Mouse (Mus musculus) liver, embryonic 14.5 days (tissue): Measurements from ENCODE around the gene Pafah1b2. TPM values are rescaled to one million over a fixed set of nuclear protein-coding genes. Genes with fewer than 3 reads are reported as not detected.

ENCODE experiments used
- ATAC-seq: fragments of 200-750 bp; cut with Nextera tagmentation; 2 replicates; pipeline ENCODE4 v1.8.0; 2017; ENCODE audit warnings: moderate number of reproducible peaks, mild to moderate bottlenecking, moderate library complexity; ENCODE audit not compliant: insufficient read depth
- DNase-seq, 3 experiments: peaks; one replicate each; pipeline ENCODE4 v3.0.0-alpha.2; 2012 to 2013; ENCODE audit warnings: low read depth in 3 of 3, low spot score in 3 of 3
- H3K27ac ChIP-seq: fragments of 300-500 bp; sonication (generic); 2 replicates; pipeline ENCODE4 v1.5.1; 2014; ENCODE audit warnings: moderate library complexity, mild to moderate bottlenecking, control low read depth, inconsistent platforms
- H3K27me3 ChIP-seq: fragments of 300-500 bp; sonication (generic); 2 replicates; pipeline ENCODE4 v1.6.1; 2014; ENCODE audit warnings: mild to moderate bottlenecking, low read length, moderate library complexity; ENCODE audit not compliant: control insufficient read depth, insufficient read depth
- H3K36me3 ChIP-seq: fragments of 300-500 bp; sonication (generic); replicated peaks from 2 replicates; pipeline ENCODE4 v1.6.1; 2014; ENCODE audit warnings: low read depth; ENCODE audit not compliant: control insufficient read depth, insufficient read depth
- H3K4me1 ChIP-seq, 2 experiments: fragments of 200-500 bp in 1 of 2; fragments of 300-500 bp in 1 of 2; sonication (generic) in 1 of 2; replicated peaks; 2 replicates each; pipeline ENCODE4 v1.6.1; 2012 to 2014; ENCODE audit warnings: antibody characterized with exemption in 1 of 2, inconsistent platforms in 1 of 2, low read length in 1 of 2; ENCODE audit not compliant: control insufficient read depth in 2 of 2, insufficient read depth in 2 of 2
- H3K4me2 ChIP-seq: fragments of 300-500 bp; sonication (generic); 2 replicates; pipeline ENCODE4 v1.6.1; 2014; ENCODE audit warnings: low read depth, mild to moderate bottlenecking, control low read depth, moderate library complexity
- H3K4me3 ChIP-seq, 2 experiments: fragments of 200-500 bp in 1 of 2; fragments of 300-500 bp in 1 of 2; sonication (generic) in 1 of 2; 2 replicates each; pipeline ENCODE4 v1.5.1; 2012 to 2014; ENCODE audit warnings: low read depth in 2 of 2, low read length in 2 of 2, mild to moderate bottlenecking in 2 of 2, control low read depth in 1 of 2, inconsistent platforms in 1 of 2, moderate library complexity in 1 of 2; ENCODE audit not compliant: insufficient read depth in 1 of 2
- H3K9ac ChIP-seq: fragments of 300-500 bp; sonication (generic); replicated peaks from 2 replicates; pipeline ENCODE4 v1.6.1; 2014; ENCODE audit warnings: mild to moderate bottlenecking, control low read depth, moderate library complexity
- H3K9me3 ChIP-seq: fragments of 300-500 bp; sonication (generic); 2 replicates; pipeline ENCODE4 v1.6.1; 2016; ENCODE audit warnings: low read length, mixed read lengths; ENCODE audit not compliant: control insufficient read depth
- CTCF ChIP-seq: IDR thresholded peaks from 2 replicates; pipeline ENCODE4 v1.5.1; 2016; ENCODE audit warnings: antibody characterized with exemption, low read depth, control low read depth
- EP300 ChIP-seq: IDR thresholded peaks from 2 replicates; pipeline ENCODE4 v1.6.1; 2016; ENCODE audit warnings: antibody characterized with exemption, low read depth
- WGBS: fragments of 180-500 bp; shearing (Covaris S2); extraction: QIAGEN DNeasy Blood & Tissue Kit; methylation state at CpG from one replicate; pipeline ENCODE4 v1.1.7; 2014; ENCODE audit not compliant: insufficient replicate concordance; 5-methylcytosine and 5-hydroxymethylcytosine counted together
- microRNA-seq: library from miRNA; unstranded; fragments of <30 nt; microRNA quantifications from one replicate; pipeline ENCODE4, GENCODE M21; 2016
- polyA plus RNA-seq, 2 experiments: library from polyadenylated mRNA; depleted of rRNA in 1 of 2; stranded (reverse) in 1 of 2; unstranded in 1 of 2; fragments of >200 nt; fragmentation: Nextera tagmentation in 1 of 2; extraction: Ambion mirVana in 1 of 2; gene quantifications; 2 replicates each; pipeline versions ENCODE4 v1.2.1 to v1.2.3; 2012 to 2014

Pafah1b2 gene
- polyA plus RNA-seq, 2 experiments, result 23.1 to 59.6 TPM

DNA sequence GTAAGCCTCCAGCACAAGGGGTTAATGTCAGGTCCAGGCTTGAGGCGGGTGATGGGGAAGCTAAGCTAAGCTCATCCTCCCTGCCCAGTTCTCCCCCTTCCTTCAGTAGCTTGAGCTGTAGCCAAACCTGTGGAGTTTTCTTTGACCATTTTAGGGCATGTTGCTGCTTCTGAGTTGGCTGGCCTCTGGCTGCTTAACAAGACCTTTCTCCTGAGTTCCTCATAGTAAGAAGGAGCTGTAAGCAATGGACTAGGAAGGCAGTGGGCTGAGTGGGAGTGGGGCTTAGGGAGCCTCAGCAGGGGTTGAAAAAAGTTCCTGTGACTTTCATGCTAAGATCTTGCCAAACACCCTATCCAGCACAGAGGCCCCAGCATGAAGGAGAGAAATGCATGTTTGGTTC lies 92.6 kb downstream of the Pafah1b2 start:
- 73% methylated on average over 1 of the region's 1 CpGs for WGBS
- no peak overlapping the region for H3K9ac ChIP-seq
- H3K4me2 ChIP-seq, result no peak overlapping the region
- H3K4me3 ChIP-seq, result no peak overlapping the region
- no peak for DNase-seq
- H3K27ac ChIP-seq, result no peak overlapping the region
- TF ChIP-seq EP300 (no peak), CTCF (no peak)
- H3K9me3 ChIP-seq, result no peaks in the 10 kb centered on the region
- no peak for ATAC-seq
- no peaks in the 10 kb centered on the region for H3K4me1 ChIP-seq
- H3K36me3 ChIP-seq, result peaks cover 18% of the 10 kb centered on the region
- no peaks in the 10 kb centered on the region for H3K27me3 ChIP-seq

DNA sequence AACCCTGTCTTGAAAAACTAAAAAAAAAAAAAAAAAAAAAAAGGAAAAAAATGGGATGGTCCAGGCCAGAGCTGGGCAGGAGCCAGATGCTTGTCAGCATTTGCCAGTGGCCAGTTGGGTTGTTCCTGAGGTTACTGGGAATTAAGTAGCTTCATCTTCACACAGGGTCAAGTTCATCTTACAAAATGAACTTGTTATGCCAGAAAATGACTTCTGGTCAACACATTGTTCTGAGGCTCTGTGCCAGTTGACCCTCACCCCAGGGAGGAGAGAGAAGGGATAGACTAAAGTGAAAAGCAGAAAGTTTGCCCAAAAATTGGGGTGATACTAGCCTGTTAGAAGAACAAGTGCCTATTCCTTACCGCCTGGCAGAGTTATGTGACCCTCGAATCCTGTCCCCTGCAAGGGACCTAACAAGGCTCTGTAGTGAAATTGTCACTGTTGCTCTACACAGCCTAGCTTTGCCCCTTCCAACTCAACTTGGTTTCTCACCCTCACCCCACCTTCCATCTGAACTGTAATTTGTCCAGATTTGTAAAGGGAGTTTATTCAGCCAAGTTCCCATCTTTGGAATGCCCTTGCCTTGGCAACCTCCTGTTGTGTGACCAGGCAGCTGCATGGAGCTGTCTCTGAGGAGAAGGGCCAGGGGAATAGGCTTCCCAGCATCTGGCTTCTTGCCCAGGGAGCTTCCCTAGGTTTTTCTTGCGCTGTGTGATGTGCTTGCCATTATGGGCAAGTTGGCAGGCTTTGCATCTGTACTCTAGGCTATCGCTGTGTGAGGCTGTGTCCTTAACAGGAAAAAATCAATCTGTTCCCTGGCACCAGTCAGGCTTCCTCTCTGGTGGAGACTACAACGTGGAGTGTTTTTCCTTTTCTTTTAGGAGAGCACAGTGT lies 95.2 kb downstream of the Pafah1b2 start:
- Histone ChIP-seq H3K9me3 (no peaks in the 10 kb centered on the region), H3K36me3 (peaks cover 25% of the 10 kb centered on the region), H3K27ac (no peak overlapping the region), H3K4me2 (no peak overlapping the region), H3K9ac (no peak overlapping the region), H3K27me3 (no peaks in the 10 kb centered on the region), H3K4me3 (no peak overlapping the region), H3K4me1 (no peaks in the 10 kb centered on the region)
- ATAC-seq (no peak), DNase-seq (no peak)
- 69% methylated on average over 5 of the region's 5 CpGs for WGBS
- TF ChIP-seq EP300, result no peak
- no peak for TF ChIP-seq CTCF

DNA sequence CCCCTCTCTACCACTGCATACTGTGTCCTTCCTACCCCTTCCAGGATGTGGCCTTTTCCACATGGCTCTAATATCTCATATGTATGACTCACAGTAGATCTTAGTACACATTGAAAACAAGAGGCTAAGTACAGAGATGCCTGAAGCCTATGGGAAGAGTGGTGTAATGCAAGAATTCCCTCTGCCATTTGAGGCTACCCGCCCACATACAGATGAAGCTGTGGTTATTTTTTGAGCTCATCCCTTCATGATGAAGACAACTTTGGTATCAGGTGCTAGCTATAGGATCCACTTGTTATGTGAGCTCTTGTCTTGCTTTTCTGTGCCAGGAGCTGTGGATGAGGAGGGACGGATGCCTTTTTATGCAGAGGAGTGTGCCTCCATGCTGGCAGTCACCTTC lies 96.8 kb downstream of the Pafah1b2 start:
- no peaks in the 10 kb centered on the region for H3K4me1 ChIP-seq
- WGBS, result 64% methylated on average over 2 of the region's 2 CpGs
- TF ChIP-seq CTCF (no peak), EP300 (no peak)
- H3K9ac ChIP-seq, result no peak overlapping the region
- H3K9me3 ChIP-seq, result no peaks in the 10 kb centered on the region
- no peak overlapping the region for H3K4me3 ChIP-seq
- H3K4me2 ChIP-seq, result no peak overlapping the region
- H3K27me3 ChIP-seq, result no peaks in the 10 kb centered on the region
- H3K27ac ChIP-seq, result no peak overlapping the region
- DNase-seq (no peak), ATAC-seq (no peak)
- H3K36me3 ChIP-seq, result peaks cover 33% of the 10 kb centered on the region

Small RNA genes lying within 50 kb of the gene (microRNA-seq; reads per million reads assigned to microRNA genes)
- gene Mir7087, result not detected

Other genes with a start within 250 kb of the Pafah1b2 start
- 4.9 and 5.7 TPM in 2 replicates for gene Cep164, start 184.0 kb downstream of the Pafah1b2 start, polyA plus RNA-seq (2012; rRNA removed)
- gene Cep164, start 184.0 kb downstream of the Pafah1b2 start, polyA plus RNA-seq (2014; fragmentation: Nextera tagmentation; extraction: Ambion mirVana), result 3.7 and 4.0 TPM in 2 replicates
- gene Bace1, start 174.1 kb downstream of the Pafah1b2 start, polyA plus RNA-seq (2012; rRNA removed), result 3.1 and 3.4 TPM in 2 replicates
- gene Bace1, start 174.1 kb downstream of the Pafah1b2 start, polyA plus RNA-seq (2014; fragmentation: Nextera tagmentation; extraction: Ambion mirVana), result 3.6 and 4.2 TPM in 2 replicates
- 7.3 and 7.7 TPM in 2 replicates for gene Pcsk7, start 106.2 kb downstream of the Pafah1b2 start, polyA plus RNA-seq (2012; rRNA removed)
- gene Pcsk7, start 106.2 kb downstream of the Pafah1b2 start, polyA plus RNA-seq (2014; fragmentation: Nextera tagmentation; extraction: Ambion mirVana), result 4.9 and 5.0 TPM in 2 replicates
- 5.0 and 6.3 TPM in 2 replicates for gene Rnf214, start 105.8 kb downstream of the Pafah1b2 start, polyA plus RNA-seq (2012; rRNA removed)
- gene Rnf214, start 105.8 kb downstream of the Pafah1b2 start, polyA plus RNA-seq (2014; fragmentation: Nextera tagmentation; extraction: Ambion mirVana), result 10.5 and 12.0 TPM in 2 replicates
- 5.1 and 6.3 TPM in 2 replicates for gene Tagln, start 76.6 kb downstream of the Pafah1b2 start, polyA plus RNA-seq (2012; rRNA removed)
- gene Tagln, start 76.6 kb downstream of the Pafah1b2 start, polyA plus RNA-seq (2014; fragmentation: Nextera tagmentation; extraction: Ambion mirVana), result 2.6 and 6.8 TPM in 2 replicates
- gene Sidt2, start 57.4 kb downstream of the Pafah1b2 start, polyA plus RNA-seq (2012; rRNA removed), result 20.4 and 26.8 TPM in 2 replicates
- gene Sidt2, start 57.4 kb downstream of the Pafah1b2 start, polyA plus RNA-seq (2014; fragmentation: Nextera tagmentation; extraction: Ambion mirVana), result 11.6 and 16.5 TPM in 2 replicates
- gene Sik3, start 130 bp upstream of the Pafah1b2 start, polyA plus RNA-seq (2012; rRNA removed), result 3.0 and 4.1 TPM in 2 replicates
- 2.1 and 2.4 TPM in 2 replicates for gene Sik3, start 130 bp upstream of the Pafah1b2 start, polyA plus RNA-seq (2014; fragmentation: Nextera tagmentation; extraction: Ambion mirVana)
- 874 and 1,404 TPM in 2 replicates for gene Apoa1, start 215.9 kb upstream of the Pafah1b2 start, polyA plus RNA-seq (2012; rRNA removed)
- gene Apoa1, start 215.9 kb upstream of the Pafah1b2 start, polyA plus RNA-seq (2014; fragmentation: Nextera tagmentation; extraction: Ambion mirVana), result 3,278 and 3,386 TPM in 2 replicates
- 2.7 and 3.4 TPM in 2 replicates for gene Apoc3, start 222.9 kb upstream of the Pafah1b2 start, polyA plus RNA-seq (2012; rRNA removed)
- 4.1 and 5.8 TPM in 2 replicates for gene Apoc3, start 222.9 kb upstream of the Pafah1b2 start, polyA plus RNA-seq (2014; fragmentation: Nextera tagmentation; extraction: Ambion mirVana)
- gene Apoa4, start 228.0 kb upstream of the Pafah1b2 start, polyA plus RNA-seq (2012; rRNA removed), result 0.02 TPM in 1 of 2 replicates, not detected in the other
- gene Apoa4, start 228.0 kb upstream of the Pafah1b2 start, polyA plus RNA-seq (2014; fragmentation: Nextera tagmentation; extraction: Ambion mirVana), result not detected in 2 replicates